Mouse (Mus musculus) ES-E14 (cell line): ENCODE data around the gene Nars2.

Experiments
- CHD2 ChIP-seq: IDR thresholded peaks from 2 replicates; pipeline ENCODE4 v1.6.1; 2014; ENCODE audit warnings: mild to moderate bottlenecking, low read depth, low read length, inconsistent platforms
- ZC3H11A ChIP-seq: IDR thresholded peaks from 2 replicates; pipeline ENCODE4 v1.6.1; 2012; ENCODE audit warnings: low read depth, mild to moderate bottlenecking, inconsistent platforms, low read length, borderline replicate concordance
- ZNF384 ChIP-seq: IDR thresholded peaks from 2 replicates; pipeline ENCODE4 v1.6.1; 2012; ENCODE audit warnings: low read depth, low read length, inconsistent platforms

DNA sequence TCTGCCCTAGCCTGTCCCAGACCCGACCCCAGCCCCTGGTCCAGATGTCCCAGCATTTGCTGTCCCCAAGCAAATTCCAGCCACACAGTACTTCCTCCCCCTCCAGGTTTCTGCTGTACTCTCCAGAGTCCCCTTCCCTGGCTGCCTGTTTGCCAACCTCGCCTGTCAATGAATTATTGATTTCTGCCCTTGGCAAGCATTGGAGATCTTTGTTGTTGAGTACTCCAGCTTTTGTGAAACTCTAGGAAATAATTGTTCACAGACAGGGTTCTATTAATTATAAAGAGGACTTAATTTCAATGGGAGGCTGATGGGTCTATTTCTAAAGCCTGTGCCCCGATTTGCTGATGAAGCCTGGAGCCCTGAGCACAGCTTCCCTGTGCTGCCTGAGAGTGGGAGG is 46.9 kb upstream of the Nars2 start:
- no peak for TF ChIP-seq ZC3H11A
- TF ChIP-seq ZNF384, result no peak
- no peak for TF ChIP-seq CHD2
